Mouse (Mus musculus): ENCODE measurements around the gene Avpr1a. TPM values are rescaled to one million over a fixed set of nuclear protein-coding genes. Genes with fewer than 3 reads are reported as not detected.

The Avpr1a gene
- polyA plus RNA-seq, 1 experiment from 2014 or later = 15.5 TPM

GRCm38 (mm10) chr10:122476846-122477245, 28.5 kb downstream of the Avpr1a start:
- Histone ChIP-seq H3K27me3 (no peaks in the 10 kb centered on the region), H3K4me2 (no peak overlapping the region), H3K4me1 (no peaks in the 10 kb centered on the region), H3K27ac (no peak overlapping the region), H3K36me3 (no peaks in the 10 kb centered on the region), H3K9ac (no peak overlapping the region), H3K9me3 (no peaks in the 10 kb centered on the region), H3K4me3 (no peak overlapping the region)
- 87% methylated on average over 5 of the region's 5 CpGs for whole genome bisulfite sequencing
- no peak for ATAC-seq (ENCODE audit: insufficient number of reproducible peaks, insufficient read depth, low FRiP score, low TSS enrichment, low read depth)

GRCm38 (mm10) chr10:122498551-122498950, 50.3 kb downstream of the Avpr1a start:
- Histone ChIP-seq H3K4me1 (peaks cover 3% of the 10 kb centered on the region), H3K4me2 (no peak overlapping the region), H3K9ac (no peak overlapping the region), H3K9me3 (no peaks in the 10 kb centered on the region), H3K27me3 (no peaks in the 10 kb centered on the region), H3K36me3 (no peaks in the 10 kb centered on the region), H3K27ac (no peak overlapping the region), H3K4me3 (no peak overlapping the region)
- WGBS = 19% methylated on average over 2 of the region's 2 CpGs
- ATAC-seq (ENCODE audit: insufficient number of reproducible peaks, insufficient read depth, low FRiP score, low TSS enrichment, low read depth) = no peak

GRCm38 (mm10) chr10:122499306-122499705, 51.0 kb downstream of the Avpr1a start:
- ATAC-seq (ENCODE audit: insufficient number of reproducible peaks, insufficient read depth, low FRiP score, low TSS enrichment, low read depth) = no peak

More at GRCm38 (mm10) chr10:122499306-122499705, 51.0 kb downstream of the Avpr1a start:
- 52% methylated on average over 6 of the region's 6 CpGs for WGBS
- no peak overlapping the region for H3K4me2 ChIP-seq
- peaks cover 3% of the 10 kb centered on the region for H3K4me1 ChIP-seq
- H3K36me3 ChIP-seq = no peaks in the 10 kb centered on the region
- H3K9me3 ChIP-seq = no peaks in the 10 kb centered on the region
- no peaks in the 10 kb centered on the region for H3K27me3 ChIP-seq
- no peak overlapping the region for H3K27ac ChIP-seq
- H3K9ac ChIP-seq = no peak overlapping the region
- H3K4me3 ChIP-seq = no peak overlapping the region

Other genes with a start within 250 kb of the Avpr1a start
- gene Ppm1h, start 230.3 kb downstream of the Avpr1a start, polyA plus RNA-seq (2015; fragmentation: Nextera tagmentation; extraction: Ambion mirVana) = 4.0 and 4.7 TPM in 2 replicates